19 mouse cellular contexts compared by ENCODE assay signal in the genomic region with DNA sequence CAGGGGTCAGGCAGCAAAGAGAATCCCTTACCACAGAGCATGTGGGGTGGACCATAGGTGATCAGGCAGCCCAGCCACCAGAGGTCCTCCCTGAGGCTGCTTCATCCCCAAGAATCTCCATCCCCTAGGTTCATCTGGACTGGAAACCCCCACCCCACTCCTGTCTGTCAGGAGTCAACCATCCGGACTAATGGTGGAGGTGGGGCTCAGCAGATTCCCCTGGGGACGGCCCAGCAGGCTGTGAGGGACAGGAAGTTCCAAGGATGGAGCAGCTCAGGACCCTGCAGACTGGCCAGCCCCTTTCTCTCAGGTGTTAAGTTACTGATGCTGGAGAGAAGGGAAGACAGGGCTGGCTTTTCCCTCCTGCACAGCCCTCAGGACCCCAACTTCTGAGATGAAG. TPM values are rescaled to one million over a fixed set of nuclear protein-coding genes. Genes with fewer than 3 reads are reported as not detected.
DNase-seq lines count a peak whose midpoint lies in the region; ATAC-seq lines count a peak whose summit lies in the region.
"Had no signal": no experiment of that assay in that cellular context is flagged by ENCODE, and none has a peak within 500 bp of the region (broad histone marks: within the 10 kb centered on the region; RNA-seq: fewer than 3 reads in every experiment).

No protein-coding gene starts in this region.

- 0% methylated on average over 2 of the region's 2 CpGs for WGBS in hindbrain, embryonic 12.5 days
- WGBS in hindbrain, embryonic 16.5 days: 3% methylated on average over 2 of the region's 2 CpGs
- 0% methylated on average over 2 of the region's 2 CpGs for WGBS in midbrain, embryonic 14.5 days
- WGBS in midbrain, embryonic 13.5 days: 6% methylated on average over 2 of the region's 2 CpGs
- 0% methylated on average over 2 of the region's 2 CpGs for WGBS in embryonic facial prominence, embryonic 12.5 days

- peaks cover 37% of the 10 kb centered on the region for H3K4me1 ChIP-seq in hindbrain, embryonic 12.5 days
- H3K4me1 ChIP-seq in hindbrain, embryonic 16.5 days (ENCODE audit: control insufficient read depth, insufficient read depth, low read depth, low read length): peaks cover 16% of the 10 kb centered on the region
- peaks cover 32% of the 10 kb centered on the region for H3K4me1 ChIP-seq in midbrain, embryonic 14.5 days (ENCODE audit: control insufficient read depth, insufficient read depth, low read length)
- peaks cover 35% of the 10 kb centered on the region for H3K4me1 ChIP-seq in midbrain, embryonic 13.5 days (replicated peaks)
- H3K4me1 ChIP-seq in embryonic facial prominence, embryonic 12.5 days: peaks cover 37% of the 10 kb centered on the region

- 0 out of 2 replicates have a peak overlapping the region, but pooled peaks have one; percentile 5 for H3K27ac ChIP-seq in hindbrain, embryonic 12.5 days
- H3K27ac ChIP-seq in hindbrain, embryonic 16.5 days (ENCODE audit: low read depth, low read length): no peak overlapping the region
- H3K27ac ChIP-seq in midbrain, embryonic 14.5 days (replicated peaks; ENCODE audit: low read depth, low read length): peak overlapping the region; percentile 45; the same call in 1 of the 2 replicates
- no peak overlapping the region for H3K27ac ChIP-seq in midbrain, embryonic 13.5 days
- peak overlapping the region; percentile 36; the same call in 1 of the 2 replicates for H3K27ac ChIP-seq in embryonic facial prominence, embryonic 12.5 days
- H3K27ac ChIP-seq: layer of hippocampus, adult 2 months had no signal

- no peak overlapping the region for H3K4me2 ChIP-seq in hindbrain, embryonic 12.5 days (replicated peaks)
- H3K4me2 ChIP-seq in hindbrain, embryonic 16.5 days (ENCODE audit: low read length): no peak overlapping the region
- no peak overlapping the region for H3K4me2 ChIP-seq in midbrain, embryonic 14.5 days (ENCODE audit: low read length)
- no peak overlapping the region for H3K4me2 ChIP-seq in midbrain, embryonic 13.5 days (replicated peaks)
- no peak overlapping the region for H3K4me2 ChIP-seq in embryonic facial prominence, embryonic 12.5 days (replicated peaks)

- ATAC-seq in hindbrain, embryonic 12.5 days (ENCODE audit: low FRiP score): no peak
- no peak for ATAC-seq in hindbrain, embryonic 16.5 days
- ATAC-seq in midbrain, embryonic 14.5 days (ENCODE audit: low FRiP score, low TSS enrichment): no peak
- no peak for ATAC-seq in midbrain, embryonic 13.5 days
- 0 out of 2 replicates have a peak, but pooled peaks have one; percentile 1 for ATAC-seq in embryonic facial prominence, embryonic 12.5 days (ENCODE audit: insufficient number of reproducible peaks, insufficient read depth, low FRiP score, low TSS enrichment)
- ATAC-seq: forebrain, postnatal 0 days; liver, postnatal 0 days had no signal

- no peak overlapping the region for H3K4me3 ChIP-seq in hindbrain, embryonic 12.5 days
- no peak overlapping the region for H3K4me3 ChIP-seq in hindbrain, embryonic 16.5 days (ENCODE audit: low read length)
- H3K4me3 ChIP-seq in midbrain, embryonic 14.5 days (replicated peaks; ENCODE audit: low read depth, low read length): no peak overlapping the region
- no peak overlapping the region for H3K4me3 ChIP-seq in midbrain, embryonic 13.5 days (replicated peaks)
- no peak overlapping the region for H3K4me3 ChIP-seq in embryonic facial prominence, embryonic 12.5 days
- H3K4me3 ChIP-seq: hindbrain, embryonic 15.5 days; layer of hippocampus, adult 2 months; megakaryocyte, embryonic 14.5 days had no signal

- no peak overlapping the region for H3K9ac ChIP-seq in hindbrain, embryonic 12.5 days
- H3K9ac ChIP-seq in hindbrain, embryonic 16.5 days (ENCODE audit: low read depth, low read length): no peak overlapping the region
- no peak overlapping the region for H3K9ac ChIP-seq in midbrain, embryonic 14.5 days (replicated peaks; ENCODE audit: low read length)
- H3K9ac ChIP-seq in midbrain, embryonic 13.5 days (replicated peaks): no peak overlapping the region
- H3K9ac ChIP-seq in embryonic facial prominence, embryonic 12.5 days: no peak overlapping the region
- H3K9ac ChIP-seq: forebrain, postnatal 0 days; hindbrain, embryonic 15.5 days; liver, postnatal 0 days had no signal

- DNase-seq in midbrain, embryonic 14.5 days: no peak
- DNase-seq in layer of hippocampus, postnatal 36 days: no peak
- no peak for DNase-seq in layer of hippocampus, adult 18-20 months (ENCODE audit: low spot score in 2 of 2)
- DNase-seq: adrenal gland, postnatal 36 days; cerebellum, adult 18-20 months; cerebellum, postnatal 25 days; forebrain, postnatal 0 days; kidney, adult 2 months; left cerebral cortex, postnatal 4 days; liver, postnatal 0 days; spleen, adult 18-20 months; thymus, postnatal 36 days had no signal

- H3K27me3 ChIP-seq in hindbrain, embryonic 12.5 days: peaks cover 88% of the 10 kb centered on the region
- H3K27me3 ChIP-seq in hindbrain, embryonic 16.5 days (replicated peaks; ENCODE audit: control insufficient read depth, insufficient read depth, low read length): peaks cover 17% of the 10 kb centered on the region
- H3K27me3 ChIP-seq in midbrain, embryonic 14.5 days (ENCODE audit: control insufficient read depth, insufficient read depth, low read length): peaks cover 5% of the 10 kb centered on the region; the same call in 1 of the 2 replicates
- peaks cover 52% of the 10 kb centered on the region for H3K27me3 ChIP-seq in midbrain, embryonic 13.5 days
- H3K27me3 ChIP-seq in embryonic facial prominence, embryonic 12.5 days: peaks cover 16% of the 10 kb centered on the region

- H3K36me3 ChIP-seq in hindbrain, embryonic 12.5 days: no peaks in the 10 kb centered on the region
- no peaks in the 10 kb centered on the region for H3K36me3 ChIP-seq in hindbrain, embryonic 16.5 days (ENCODE audit: control insufficient read depth, insufficient read depth, low read length)
- H3K36me3 ChIP-seq in midbrain, embryonic 14.5 days (ENCODE audit: control insufficient read depth, insufficient read depth, low read length): no peaks in the 10 kb centered on the region
- H3K36me3 ChIP-seq in midbrain, embryonic 13.5 days: no peaks in the 10 kb centered on the region
- no peaks in the 10 kb centered on the region for H3K36me3 ChIP-seq in embryonic facial prominence, embryonic 12.5 days
- H3K36me3 ChIP-seq: hindbrain, embryonic 15.5 days had no signal

- no peaks in the 10 kb centered on the region for H3K9me3 ChIP-seq in hindbrain, embryonic 12.5 days (replicated peaks)
- no peaks in the 10 kb centered on the region; the same call in 1 of the 2 replicates for H3K9me3 ChIP-seq in hindbrain, embryonic 16.5 days (ENCODE audit: control insufficient read depth, low read length)
- no peaks in the 10 kb centered on the region for H3K9me3 ChIP-seq in midbrain, embryonic 14.5 days (ENCODE audit: control insufficient read depth, low read length)
- no peaks in the 10 kb centered on the region for H3K9me3 ChIP-seq in midbrain, embryonic 13.5 days
- H3K9me3 ChIP-seq in embryonic facial prominence, embryonic 12.5 days: no peaks in the 10 kb centered on the region
- H3K9me3 ChIP-seq: hindbrain, embryonic 15.5 days had no signal

RNA-seq across cellular contexts. Expression of gene Micall2, which starts 52.9 kb away (rescaled TPM):
- polyA plus RNA-seq in hindbrain, embryonic 12.5 days (2016; fragmentation: Nextera tagmentation; extraction: Ambion mirVana): 8.2 and 8.6 TPM in 2 replicates
- 12.3 and 12.9 TPM in 2 replicates for polyA plus RNA-seq in hindbrain, embryonic 16.5 days (2015; fragmentation: Nextera tagmentation; extraction: Ambion mirVana)
- polyA plus RNA-seq in midbrain, embryonic 14.5 days (2014; fragmentation: Nextera tagmentation; extraction: Ambion mirVana): 12.7 and 13.4 TPM in 2 replicates
- 7.5 and 8.9 TPM in 2 replicates for polyA plus RNA-seq in midbrain, embryonic 13.5 days (2015; fragmentation: Nextera tagmentation; extraction: Ambion mirVana)
- polyA plus RNA-seq in embryonic facial prominence, embryonic 12.5 days (2016; fragmentation: Nextera tagmentation; extraction: Ambion mirVana): 7.7 and 8.4 TPM in 2 replicates
- total RNA-seq in layer of hippocampus, postnatal 36 days (2021): 1 to 10 TPM; 1.2 to 1.9 TPM
- total RNA-seq in layer of hippocampus, adult 18-20 months (2021): 1 to 10 TPM; 1.1 to 1.5 TPM

Comparison
In these comparisons a context has a peak if more than half of its experiments do, and no peak if none do; other contexts are left out.
1. H3K27ac ChIP-seq: peak in hindbrain, embryonic 12.5 days (single experiment), midbrain, embryonic 14.5 days (single experiment) and embryonic facial prominence, embryonic 12.5 days (single experiment); none in hindbrain, embryonic 16.5 days (single experiment) and midbrain, embryonic 13.5 days (single experiment).